Mouse (Mus musculus) erythroblast, embryonic 14.5 days (primary cell): Measurements from ENCODE around the gene Cars2.

Experiments
- GATA1 ChIP-seq: IDR thresholded peaks from 2 replicates; pipeline ENCODE4 v1.6.1; 2012; ENCODE audit warnings: low read length, inconsistent platforms, mixed read lengths
- TAL1 ChIP-seq: IDR thresholded peaks from 3 replicates; pipeline ENCODE4 v1.6.1; 2012; ENCODE audit warnings: low read length, inconsistent platforms, mixed read lengths

GRCm38 (mm10) chr8:11508880-11509279 lies 41.7 kb downstream of the Cars2 start:
- TF ChIP-seq TAL1 (no peak), GATA1 (no peak)
